Mouse (Mus musculus): ENCODE data around the gene Mfn2.

The Mfn2 gene

GRCm38 (mm10) chr4:147909486-147909885, 5.0 kb upstream of the Mfn2 start:
- DNase-seq, result no peak

DNA sequence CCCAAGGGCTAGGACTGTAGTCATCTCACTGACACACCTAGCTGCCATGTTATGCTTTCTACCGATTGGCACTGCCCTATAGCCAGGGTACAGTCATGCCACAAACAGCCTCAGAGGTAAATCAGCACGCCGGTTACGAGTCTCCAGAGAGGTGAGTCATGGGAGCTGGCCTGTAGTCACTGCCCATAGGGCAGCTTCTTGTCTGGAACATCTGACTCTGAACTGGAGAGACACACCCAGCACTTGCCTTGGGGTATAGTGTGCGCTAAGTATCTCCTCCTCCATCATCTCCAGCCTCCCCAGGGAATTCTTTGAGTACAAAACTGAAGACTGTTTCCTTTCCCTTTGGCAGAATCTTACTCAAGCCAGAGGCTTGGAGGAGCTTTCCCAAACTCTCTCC, 1.7 kb upstream of the Mfn2 start:
- peak; percentile 48 for DNase-seq

GRCm38 (mm10) chr4:147905090-147905659, 671 bp upstream of the Mfn2 start:
- DNase-seq, result peak; percentile 64

- DNase-seq, result no peak
These were observed 903 bp downstream of the Mfn2 start for GRCm38 (mm10) chr4:147903601-147904000.

DNA sequence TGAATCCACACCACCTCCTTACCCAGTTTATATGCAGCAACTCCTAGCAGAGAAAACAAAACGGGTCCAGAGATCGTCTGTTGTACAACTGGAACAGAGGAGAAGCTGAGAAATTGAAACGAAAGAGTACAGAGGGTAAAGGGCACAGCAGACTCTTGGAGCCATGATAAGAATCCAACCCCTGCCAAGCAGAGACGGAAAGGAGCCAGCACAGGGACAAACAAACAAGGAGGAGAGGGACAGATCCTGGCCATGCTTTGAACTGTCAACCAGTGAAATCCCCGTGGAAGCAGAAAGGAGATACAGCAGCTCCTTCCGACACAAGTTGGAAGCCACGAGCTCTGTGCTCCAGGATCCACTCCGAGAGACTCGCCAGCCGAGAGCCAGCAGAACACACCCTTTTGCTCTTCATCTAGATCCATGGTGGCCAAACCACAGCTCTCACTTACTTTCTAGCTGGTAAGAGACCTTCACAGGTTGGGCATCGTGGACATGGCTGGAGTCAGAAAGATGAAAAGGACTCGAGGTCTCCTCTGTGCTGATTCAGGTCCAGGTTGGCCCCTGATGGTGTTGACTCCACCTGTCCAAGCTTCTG, 1.5 kb downstream of the Mfn2 start:
- no peak for DNase-seq

GRCm38 (mm10) chr4:147900452-147900851, 4.1 kb downstream of the Mfn2 start:
- no peak for DNase-seq

DNA sequence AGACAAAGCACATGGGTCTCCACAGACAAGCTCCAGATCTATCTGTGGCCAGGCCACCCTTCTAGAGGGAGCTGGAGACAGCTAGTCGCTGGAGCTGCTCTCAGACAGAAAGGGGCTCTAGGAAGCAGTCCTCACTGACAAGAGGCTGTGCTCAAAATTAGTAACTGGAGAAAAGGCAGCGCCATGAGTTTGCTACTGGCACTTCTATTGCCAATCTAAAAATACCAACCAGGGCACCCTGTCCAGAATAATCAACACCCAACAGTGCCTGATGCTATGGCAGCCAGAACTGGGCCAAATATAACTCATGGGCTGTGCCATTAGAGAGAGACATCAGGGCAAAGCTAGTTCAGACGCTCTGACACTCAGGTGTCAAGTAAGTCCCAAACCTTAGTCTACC, 7.2 kb downstream of the Mfn2 start:
- no peak for DNase-seq

DNA sequence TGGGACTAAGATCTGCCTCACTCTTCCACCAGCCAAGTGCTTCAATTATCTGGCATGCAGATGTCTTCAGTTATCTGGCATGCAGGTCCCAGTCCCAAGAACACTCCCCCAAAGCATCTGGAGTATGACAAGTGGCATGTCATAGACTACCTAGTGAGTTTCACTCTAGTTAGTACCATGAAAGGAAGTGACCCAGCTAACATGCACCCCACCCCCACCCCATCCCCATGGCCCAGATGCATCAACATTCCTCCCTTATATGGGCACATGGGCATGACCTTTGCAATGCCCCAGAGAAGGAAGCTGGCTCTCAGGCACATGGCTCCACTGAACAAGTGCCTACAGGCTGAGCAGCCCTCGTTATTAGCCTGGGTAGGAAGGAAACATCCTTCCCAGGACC, 8.1 kb downstream of the Mfn2 start:
- DNase-seq, result no peak

DNA sequence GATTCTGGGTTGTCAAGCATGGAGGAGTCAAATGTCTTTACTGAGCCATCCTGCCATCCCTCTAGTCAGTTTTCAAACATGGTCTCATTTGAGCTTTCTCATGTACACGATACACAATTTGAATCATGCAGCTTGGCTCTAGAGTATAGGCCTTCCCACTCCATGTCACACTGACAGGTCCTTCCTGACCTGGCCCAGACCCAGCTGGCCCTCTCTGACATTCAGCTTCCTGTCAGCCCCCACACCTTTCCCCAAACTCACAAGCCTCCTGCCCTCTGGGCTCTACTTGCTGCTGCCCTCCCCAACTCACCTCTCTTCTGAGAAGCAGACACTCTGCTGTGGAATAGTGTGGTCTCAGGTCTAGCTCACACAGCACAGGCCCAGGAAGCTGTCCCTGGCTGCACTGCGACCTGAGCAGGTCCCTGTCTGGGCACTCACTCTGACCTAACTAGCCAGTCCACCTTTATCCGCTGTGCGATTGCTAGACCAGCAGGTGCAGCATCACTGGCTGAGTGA, 8.6 kb downstream of the Mfn2 start:
- DNase-seq, result no peak

DNA sequence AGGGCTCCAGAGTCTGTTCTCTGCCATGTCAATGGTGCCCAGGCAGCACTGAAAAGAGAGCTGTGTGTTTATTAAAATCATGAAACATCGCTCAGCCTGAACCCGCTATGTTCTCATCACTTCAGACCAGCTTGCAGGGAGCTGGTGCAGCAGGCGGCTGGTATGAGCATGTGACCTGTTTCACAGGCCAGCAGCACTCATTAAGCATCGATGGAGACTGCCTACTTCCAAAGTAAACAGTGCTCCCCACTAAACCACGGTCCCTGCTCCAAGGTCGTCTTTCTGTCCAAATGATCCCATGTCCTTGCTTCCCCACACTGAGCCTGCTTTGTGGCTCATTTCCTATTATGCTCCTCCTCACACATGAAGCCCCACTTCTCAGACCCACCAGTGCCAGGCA, 14.2 kb downstream of the Mfn2 start:
- DNase-seq, result no peak

DNA sequence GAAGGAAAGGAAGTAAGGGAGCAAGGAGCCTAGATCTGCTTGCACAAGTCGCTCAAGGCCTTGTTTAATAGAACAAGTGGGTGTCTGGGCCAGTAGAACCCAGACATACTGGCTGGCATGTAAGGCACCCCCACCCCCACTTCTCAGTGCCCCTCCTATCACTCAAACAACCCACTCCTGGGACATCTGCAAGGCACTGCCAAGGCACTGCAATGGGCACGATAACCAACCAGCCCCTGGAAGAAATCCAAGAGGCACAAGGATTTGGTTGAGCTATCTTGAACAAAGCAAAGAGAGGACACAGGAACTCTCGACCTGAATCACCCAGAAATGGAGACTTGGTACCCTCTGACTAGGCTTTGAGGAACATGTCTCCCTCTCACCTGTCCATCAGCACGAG, 16.3 kb downstream of the Mfn2 start:
- DNase-seq, result no peak

- no peak for DNase-seq
These were observed 17.2 kb downstream of the Mfn2 start for GRCm38 (mm10) chr4:147887277-147887676.

- no peak for DNase-seq
These were observed 18.3 kb downstream of the Mfn2 start for GRCm38 (mm10) chr4:147886158-147886557.

DNA sequence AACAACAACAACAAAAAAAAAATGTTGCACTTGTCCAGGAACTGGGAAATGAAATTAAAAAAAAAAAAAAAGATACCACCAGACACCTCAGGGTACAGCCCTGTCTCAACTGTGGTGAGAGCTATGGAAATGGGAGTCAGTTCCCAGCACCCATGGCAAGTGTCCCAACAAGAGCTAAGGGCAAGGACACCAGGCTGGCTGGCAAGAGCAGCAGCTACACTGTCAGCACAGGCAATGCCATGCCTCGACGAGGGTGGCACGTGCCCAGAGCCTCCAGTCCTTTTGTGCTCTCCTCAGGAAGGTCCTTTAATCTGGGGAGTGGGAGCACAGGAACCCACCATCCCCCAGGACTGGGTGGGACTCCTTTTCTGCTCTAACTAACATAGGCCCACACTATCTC, 20.4 kb downstream of the Mfn2 start:
- no peak for DNase-seq

DNA sequence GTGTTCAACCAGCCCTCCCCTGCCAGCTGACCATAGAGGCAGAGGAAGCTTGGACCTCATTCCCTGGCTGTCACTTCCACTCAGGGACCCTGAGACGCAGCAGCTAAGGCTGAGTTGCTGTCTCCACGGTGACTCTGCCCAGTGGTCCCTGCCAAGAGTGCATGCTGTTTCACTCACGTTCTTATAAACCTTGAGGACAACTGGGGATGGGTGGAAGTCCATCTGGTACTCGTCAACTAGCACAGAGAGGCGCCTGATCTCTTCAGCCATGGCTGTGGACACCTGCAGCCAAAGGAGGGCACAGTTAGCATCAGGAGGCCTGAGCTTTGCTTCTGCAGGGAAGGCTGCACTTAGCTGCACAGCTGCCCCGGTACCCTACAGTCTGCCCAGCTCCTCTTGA, 21.5 kb downstream of the Mfn2 start:
- DNase-seq, result no peak

DNA sequence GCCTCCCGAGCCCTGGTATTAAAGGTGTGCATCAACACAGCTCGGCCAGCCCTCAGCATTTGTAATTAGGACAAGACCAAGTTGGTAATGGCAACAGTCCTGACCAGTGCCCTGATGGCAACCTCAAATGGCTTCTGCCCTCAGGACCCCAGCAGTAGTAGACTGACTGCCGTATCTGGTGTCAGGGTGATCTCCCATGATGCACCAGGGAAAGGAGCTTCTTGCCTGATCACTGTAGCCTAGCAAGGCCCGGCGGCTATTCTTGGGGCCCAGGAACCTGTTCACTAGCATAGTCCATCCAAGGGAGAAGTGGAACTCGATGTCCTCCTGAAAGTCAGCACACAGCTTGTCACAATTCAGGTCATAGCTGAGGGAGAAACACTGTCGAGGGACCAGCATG, 22.7 kb downstream of the Mfn2 start:
- DNase-seq, result no peak

GRCm38 (mm10) chr4:147879865-147880264, 24.6 kb downstream of the Mfn2 start:
- no peak for DNase-seq

DNA sequence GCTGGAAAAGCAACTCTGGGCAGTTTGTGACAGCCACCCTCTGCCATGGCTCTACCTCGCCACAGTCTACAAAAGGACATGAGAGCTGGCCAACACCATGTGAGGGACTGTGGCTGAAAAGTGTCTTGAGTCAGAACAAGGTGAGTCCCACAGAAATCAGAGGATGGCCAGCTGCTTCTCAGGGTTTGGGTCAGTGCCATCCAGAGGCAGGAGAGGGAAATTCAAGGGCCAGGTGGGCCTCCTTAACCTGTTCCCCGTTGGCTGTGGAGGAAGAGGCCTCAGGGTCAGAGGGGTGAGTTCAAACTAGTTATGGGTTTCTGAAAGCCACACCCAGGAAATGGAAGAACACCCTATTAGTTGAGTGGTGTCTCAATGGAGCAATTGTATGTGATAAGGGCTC, 25.0 kb downstream of the Mfn2 start:
- no peak for DNase-seq

DNA sequence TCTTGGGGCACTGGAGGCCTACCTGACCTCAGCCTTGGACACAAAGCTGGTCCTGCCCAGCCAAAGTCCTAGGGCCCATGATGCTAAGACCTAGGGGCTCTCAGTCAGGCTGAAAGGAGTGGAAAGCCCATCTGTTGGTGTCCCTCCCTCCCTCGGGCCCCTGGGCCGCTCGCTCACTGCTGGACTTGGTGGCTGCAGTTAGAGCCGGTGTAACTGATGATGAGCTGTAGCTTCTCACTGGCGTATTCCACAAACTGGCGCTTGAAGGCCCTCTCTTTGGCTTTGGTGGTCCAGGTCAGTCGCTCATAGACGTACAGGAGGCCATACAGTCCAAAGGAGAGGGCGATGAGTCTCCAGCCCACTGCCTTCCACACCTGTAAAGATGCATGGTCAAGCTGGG, 26.0 kb downstream of the Mfn2 start:
- no peak for DNase-seq

DNA sequence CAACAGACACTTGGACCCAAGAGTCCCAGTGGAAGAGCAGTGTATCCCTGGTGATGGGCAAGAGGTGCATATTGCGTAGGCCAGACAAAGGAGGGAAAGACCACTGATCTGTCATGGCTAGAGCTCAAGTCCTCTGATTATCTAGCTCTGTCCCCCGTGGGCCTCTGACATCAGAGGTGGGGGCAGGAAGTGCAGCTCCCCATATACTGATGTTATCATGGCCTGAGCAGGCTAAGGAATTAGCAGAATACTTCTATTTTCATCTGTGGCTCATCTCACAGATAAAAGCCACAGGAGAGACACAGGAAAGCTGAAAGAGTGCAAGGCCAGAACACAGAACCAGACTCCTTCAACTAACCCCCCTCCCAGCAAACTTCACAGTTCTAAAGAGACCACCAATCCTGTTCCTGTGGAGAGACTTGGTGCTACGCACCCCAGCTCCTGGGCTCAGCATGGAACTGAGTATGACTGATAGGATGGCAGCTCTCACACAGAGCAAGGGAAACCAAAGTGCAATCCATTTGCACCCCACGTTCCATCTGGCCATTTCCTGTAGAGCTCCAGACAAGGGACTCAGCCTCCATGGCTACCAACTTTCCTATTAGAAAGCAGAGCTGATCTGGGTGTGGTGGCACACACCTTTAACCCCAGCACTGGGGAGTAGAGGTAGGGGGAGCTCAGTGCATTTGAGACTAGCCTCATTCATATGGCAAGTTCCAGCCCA, 28.5 kb downstream of the Mfn2 start:
- DNase-seq, result no peak

- no peak for DNase-seq
These were observed 35.3 kb downstream of the Mfn2 start for GRCm38 (mm10) chr4:147869238-147869637.

DNA sequence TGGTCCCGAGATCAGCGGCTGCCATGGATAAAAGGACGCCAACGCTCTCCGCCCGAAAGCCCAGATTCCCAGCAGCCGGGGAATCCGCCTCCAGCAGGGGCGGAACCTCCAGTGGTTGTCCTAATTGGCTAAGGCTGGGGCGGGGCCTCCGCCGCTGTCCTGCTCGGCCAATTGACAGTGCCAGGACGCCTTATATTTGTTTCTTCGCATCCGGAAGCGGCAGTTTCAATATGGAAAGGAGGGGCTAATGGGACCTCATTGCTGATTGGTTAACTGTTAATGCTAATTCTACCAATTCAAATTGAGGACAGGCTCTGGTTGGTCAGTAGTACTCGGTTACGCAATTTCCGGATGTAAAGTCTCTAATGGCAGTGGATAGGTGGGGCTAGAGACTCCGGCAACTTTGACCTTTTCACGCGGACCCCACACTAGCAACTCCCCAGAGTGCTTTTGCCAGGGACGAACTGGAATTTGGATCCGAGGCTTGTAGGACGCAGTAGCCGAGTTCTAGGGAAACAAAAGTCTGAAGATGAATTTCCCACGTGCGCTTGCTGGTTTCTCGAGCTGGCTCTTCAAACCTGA, 36.0 kb downstream of the Mfn2 start, which contains the start of the genes Miip and Fv1:
Gene Miip, minus strand, starts transcription at position 367 of the 582 bp plus-strand sequence.
Gene Fv1, plus strand, starts transcription at position 530 of the 582 bp plus-strand sequence.
- DNase-seq, result peak; percentile 96

GRCm38 (mm10) chr4:147867563-147868449, 36.7 kb downstream of the Mfn2 start:
- DNase-seq, result no peak
